ENCODE assay signal across 9 mouse cellular contexts in genomic region chr1:105067902-105068301, GRCm38 (mm10).
DNase-seq lines count a peak whose midpoint lies in the region; ATAC-seq lines count a peak whose summit lies in the region.
"Had no signal": no experiment of that assay in that cellular context is flagged by ENCODE, and none has a peak within 500 bp of the region (broad histone marks: within the 10 kb centered on the region; RNA-seq: fewer than 3 reads in every experiment).

No protein-coding gene starts in this region.

- DNase-seq in kidney, adult 18-20 months, result no peak
- peak; percentile 75 for DNase-seq in cerebellum, adult 11-12 months
- peak; percentile 69 to 75 for DNase-seq in cerebellum, postnatal 10 days
- peak; percentile 17 to 19 for DNase-seq in layer of hippocampus, postnatal 36 days
- no peak for DNase-seq in testis, postnatal 14 days (ENCODE audit: low spot score)
- DNase-seq in adrenal gland, adult 18-20 months (ENCODE audit: low spot score in 2 of 2), result no peak
- DNase-seq: heart, adult 11 months had no signal

- no peaks in the 10 kb centered on the region for H3K27me3 ChIP-seq in kidney, embryonic 16.5 days (ENCODE audit: insufficient read depth, low read length)
- H3K27me3 ChIP-seq: liver, embryonic 12.5 days had no signal

- H3K9me3 ChIP-seq in kidney, embryonic 16.5 days (ENCODE audit: low read length), result no peaks in the 10 kb centered on the region
- H3K9me3 ChIP-seq: liver, embryonic 12.5 days had no signal

- no peak overlapping the region for H3K4me2 ChIP-seq in kidney, embryonic 16.5 days (replicated peaks; ENCODE audit: low read depth, low read length)
- H3K4me2 ChIP-seq: liver, embryonic 12.5 days had no signal

- no peak overlapping the region for H3K9ac ChIP-seq in kidney, embryonic 16.5 days (replicated peaks; ENCODE audit: low read length)
- H3K9ac ChIP-seq: liver, embryonic 12.5 days had no signal

- 0 out of 2 replicates have a peak overlapping the region, but pooled peaks have one; percentile 21 for H3K27ac ChIP-seq in kidney, embryonic 16.5 days (ENCODE audit: low read length)
- H3K27ac ChIP-seq: liver, embryonic 12.5 days had no signal

- peak; percentile 57; the same call in 1 of the 2 replicates for ATAC-seq in kidney, embryonic 16.5 days (ENCODE audit: low FRiP score, low TSS enrichment)
- ATAC-seq: liver, embryonic 12.5 days had no signal

- 27% methylated on average over 4 of the region's 4 CpGs for WGBS in kidney, embryonic 16.5 days

- no peaks in the 10 kb centered on the region for H3K36me3 ChIP-seq in kidney, embryonic 16.5 days (ENCODE audit: insufficient read depth, low read length)
- H3K36me3 ChIP-seq: liver, embryonic 12.5 days had no signal

- no peak overlapping the region for H3K4me3 ChIP-seq in kidney, embryonic 16.5 days (ENCODE audit: low read length)
- H3K4me3 ChIP-seq: liver, embryonic 12.5 days had no signal

- peaks cover 4% of the 10 kb centered on the region; the same call in 1 of the 2 replicates for H3K4me1 ChIP-seq in kidney, embryonic 16.5 days (ENCODE audit: insufficient read depth, low read length)
- H3K4me1 ChIP-seq: liver, embryonic 12.5 days had no signal

Comparison
In these comparisons a context has a peak if more than half of its experiments do, and no peak if none do; other contexts are left out.
1. DNase-seq: peak in cerebellum, adult 11-12 months (single experiment), cerebellum, postnatal 10 days (2 of 2) and layer of hippocampus, postnatal 36 days (2 of 2); none in kidney, adult 18-20 months (single experiment), testis, postnatal 14 days (single experiment) and adrenal gland, adult 18-20 months (0 of 2).